Mouse (Mus musculus): ENCODE data around the gene Sf3a2. TPM values are rescaled to one million over a fixed set of nuclear protein-coding genes. Genes with fewer than 3 reads are reported as not detected.

Sf3a2 gene
- polyA plus RNA-seq, 1 experiment from 2014 or later = 39.0 TPM

- Histone ChIP-seq H3K27me3 (replicated peaks; ENCODE audit: control insufficient read depth, insufficient read depth, low read length) (no peaks in the 10 kb centered on the region), H3K4me2 (replicated peaks; ENCODE audit: low read depth) (peak overlapping the region; percentile 90), H3K4me3 (ENCODE audit: low read depth, low read length) (peak overlapping the region; percentile 81), H3K9me3 (ENCODE audit: control insufficient read depth) (no peaks in the 10 kb centered on the region), H3K36me3 (ENCODE audit: control insufficient read depth, insufficient read depth) (peaks cover 45% of the 10 kb centered on the region), H3K4me1 (replicated peaks; ENCODE audit: control insufficient read depth, insufficient read depth, low read length) (no peaks in the 10 kb centered on the region), H3K9ac (ENCODE audit: low read depth, low read length) (peak overlapping the region; percentile 97), H3K27ac (ENCODE audit: low read depth, low read length) (peak overlapping the region; percentile 99)
- ATAC-seq = no peak; the same call in 1 of the 2 replicates
- WGBS = 3% methylated on average over 52 of the region's 59 CpGs
- no peak for TF ChIP-seq CTCF (IDR thresholded peaks at IDR 0.05; ENCODE audit: low read depth)
Observed at GRCm38 (mm10) chr10:80797186-80798149, 530 bp upstream of the Sf3a2 start.

DNA sequence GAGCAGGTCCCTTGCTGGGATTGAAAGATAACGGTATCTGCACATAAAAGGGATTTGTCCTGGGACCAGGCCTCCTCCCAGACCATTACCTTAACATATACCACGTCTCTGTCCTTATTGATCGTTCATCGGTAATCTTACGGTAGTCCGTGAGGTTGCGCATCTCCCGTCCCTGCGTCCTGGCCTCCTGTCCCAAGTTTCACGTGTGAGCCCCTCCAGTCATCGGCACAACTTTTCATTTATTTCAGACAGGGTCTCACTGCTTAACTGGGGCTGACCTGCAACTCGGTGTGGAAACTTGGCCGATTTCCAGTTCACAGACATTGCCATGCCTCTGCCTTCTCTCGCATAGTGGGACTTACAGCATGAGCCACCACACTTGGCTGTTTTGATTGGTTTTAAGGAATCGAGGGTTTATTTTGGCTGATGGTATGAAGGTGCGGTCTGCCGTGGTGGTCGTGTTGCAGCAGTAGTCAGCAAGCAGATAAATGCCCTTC lies 1.1 kb downstream of the Sf3a2 start:
- Histone ChIP-seq H3K27ac (ENCODE audit: low read depth, low read length) (peak overlapping the region; percentile 99), H3K4me3 (ENCODE audit: low read depth, low read length) (peak overlapping the region; percentile 81), H3K4me1 (replicated peaks; ENCODE audit: control insufficient read depth, insufficient read depth, low read length) (no peaks in the 10 kb centered on the region), H3K9ac (ENCODE audit: low read depth, low read length) (peak overlapping the region; percentile 97), H3K9me3 (ENCODE audit: control insufficient read depth) (no peaks in the 10 kb centered on the region), H3K4me2 (replicated peaks; ENCODE audit: low read depth) (peak overlapping the region; percentile 90), H3K27me3 (replicated peaks; ENCODE audit: control insufficient read depth, insufficient read depth, low read length) (no peaks in the 10 kb centered on the region), H3K36me3 (ENCODE audit: control insufficient read depth, insufficient read depth) (peaks cover 47% of the 10 kb centered on the region)
- no peak for TF ChIP-seq CTCF (IDR thresholded peaks at IDR 0.05; ENCODE audit: low read depth)
- WGBS = under 1% methylated on average over 18 of the region's 18 CpGs
- no peak for ATAC-seq

- Histone ChIP-seq H3K4me3 (ENCODE audit: low read depth, low read length) (no peak overlapping the region), H3K9me3 (ENCODE audit: control insufficient read depth) (no peaks in the 10 kb centered on the region), H3K4me1 (replicated peaks; ENCODE audit: control insufficient read depth, insufficient read depth, low read length) (no peaks in the 10 kb centered on the region), H3K27me3 (replicated peaks; ENCODE audit: control insufficient read depth, insufficient read depth, low read length) (peaks cover 7% of the 10 kb centered on the region; the same call in 1 of the 2 replicates), H3K36me3 (ENCODE audit: control insufficient read depth, insufficient read depth) (peaks cover 44% of the 10 kb centered on the region), H3K9ac (ENCODE audit: low read depth, low read length) (no peak overlapping the region), H3K4me2 (replicated peaks; ENCODE audit: low read depth) (no peak overlapping the region), H3K27ac (ENCODE audit: low read depth, low read length) (0 out of 2 replicates have a peak overlapping the region, but pooled peaks have one; percentile 21)
- TF ChIP-seq CTCF (IDR thresholded peaks at IDR 0.05; ENCODE audit: low read depth) = no peak
- no peak for ATAC-seq
- 87% methylated on average over 10 of the region's 10 CpGs for WGBS
Observed at GRCm38 (mm10) chr10:80802204-80802912, 4.4 kb downstream of the Sf3a2 start.

DNA sequence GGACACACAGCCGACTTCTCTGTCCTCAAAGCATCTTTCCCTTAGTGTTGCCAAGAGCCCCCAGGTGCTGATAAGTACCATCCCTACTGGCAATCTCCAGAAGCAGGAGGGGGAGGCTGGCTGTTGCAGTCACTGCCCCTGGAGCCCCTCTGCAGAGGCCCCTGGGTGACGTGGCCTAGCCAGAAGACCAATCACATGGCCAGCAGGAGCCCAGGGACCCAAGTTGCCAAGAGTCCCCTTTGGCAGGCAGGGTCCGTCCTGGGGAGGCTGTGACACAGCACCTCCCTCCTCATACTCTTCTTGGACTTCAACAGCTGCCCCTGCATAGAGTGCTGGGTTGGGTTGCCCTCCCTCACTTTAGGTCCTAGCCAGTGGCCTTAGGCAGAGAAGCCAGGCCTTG lies 5.0 kb downstream of the Sf3a2 start:
- WGBS = 73% methylated on average over 3 of the region's 3 CpGs
- ATAC-seq = no peak
- H3K27ac ChIP-seq (ENCODE audit: low read depth, low read length) = no peak overlapping the region
- no peak overlapping the region for H3K9ac ChIP-seq (ENCODE audit: low read depth, low read length)
- TF ChIP-seq CTCF (IDR thresholded peaks at IDR 0.05; ENCODE audit: low read depth) = no peak
- no peaks in the 10 kb centered on the region for H3K9me3 ChIP-seq (ENCODE audit: control insufficient read depth)
- no peak overlapping the region for H3K4me3 ChIP-seq (ENCODE audit: low read depth, low read length)
- no peak overlapping the region for H3K4me2 ChIP-seq (replicated peaks; ENCODE audit: low read depth)
- H3K36me3 ChIP-seq (ENCODE audit: control insufficient read depth, insufficient read depth) = peaks cover 44% of the 10 kb centered on the region
- H3K4me1 ChIP-seq (replicated peaks; ENCODE audit: control insufficient read depth, insufficient read depth, low read length) = no peaks in the 10 kb centered on the region
- peaks cover 8% of the 10 kb centered on the region; the same call in 1 of the 2 replicates for H3K27me3 ChIP-seq (replicated peaks; ENCODE audit: control insufficient read depth, insufficient read depth, low read length)

DNA sequence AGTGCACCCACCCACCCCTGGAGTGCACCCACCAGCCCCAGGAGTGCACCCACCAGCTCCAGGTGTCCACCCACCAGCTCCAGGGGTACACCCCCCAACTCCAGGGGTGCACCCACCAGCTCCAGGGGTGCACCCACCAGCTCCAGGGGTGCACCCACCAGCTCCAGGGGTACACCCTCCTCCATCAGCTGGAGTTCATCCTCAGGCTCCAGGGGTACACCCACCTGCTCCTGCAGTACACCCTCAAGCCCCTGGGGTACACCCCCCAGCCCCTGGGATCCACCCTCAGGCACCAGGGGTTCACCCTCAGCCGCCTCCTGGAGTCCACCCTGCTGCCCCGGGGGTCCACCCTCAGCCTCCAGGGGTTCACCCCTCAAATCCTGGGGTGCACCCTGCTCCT lies 6.3 kb downstream of the Sf3a2 start:
- Histone ChIP-seq H3K27me3 (replicated peaks; ENCODE audit: control insufficient read depth, insufficient read depth, low read length) (peaks cover 20% of the 10 kb centered on the region), H3K27ac (ENCODE audit: low read depth, low read length) (no peak overlapping the region), H3K4me1 (replicated peaks; ENCODE audit: control insufficient read depth, insufficient read depth, low read length) (0 out of 2 replicates have a peak, but pooled peaks cover 6% of the 10 kb centered on the region), H3K9ac (ENCODE audit: low read depth, low read length) (no peak overlapping the region), H3K36me3 (ENCODE audit: control insufficient read depth, insufficient read depth) (peaks cover 44% of the 10 kb centered on the region), H3K9me3 (ENCODE audit: control insufficient read depth) (no peaks in the 10 kb centered on the region), H3K4me3 (ENCODE audit: low read depth, low read length) (no peak overlapping the region), H3K4me2 (replicated peaks; ENCODE audit: low read depth) (no peak overlapping the region)
- TF ChIP-seq CTCF (IDR thresholded peaks at IDR 0.05; ENCODE audit: low read depth) = no peak
- no peak for ATAC-seq
- 100% methylated on average over 2 of the region's 2 CpGs for WGBS

DNA sequence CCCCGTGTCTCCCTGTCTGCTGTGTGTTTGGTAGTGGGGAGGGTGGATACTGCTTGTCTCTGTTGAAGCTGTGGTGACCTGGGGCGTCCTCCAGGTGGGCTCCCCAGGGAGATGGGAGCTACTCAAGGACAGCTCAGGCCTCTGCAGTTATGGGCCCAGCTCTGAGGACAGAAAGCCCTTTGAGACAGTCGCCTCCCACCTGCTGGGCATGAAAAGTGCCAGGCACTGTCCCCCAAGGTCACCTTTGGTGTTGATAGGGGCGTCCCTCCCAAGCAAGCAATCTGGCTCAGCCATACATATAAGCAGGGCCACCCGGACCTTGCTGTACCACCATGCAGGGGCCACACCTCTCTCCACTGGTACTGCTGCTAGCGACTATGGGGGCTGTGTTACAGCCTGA lies 6.9 kb downstream of the Sf3a2 start, which contains the start of gene Amh:
Gene Amh, plus strand, starts transcription at position 328 of the 400 bp plus-strand sequence.
- 66% methylated on average over 6 of the region's 6 CpGs for WGBS
- H3K27ac ChIP-seq (ENCODE audit: low read depth, low read length) = no peak within 1 kb of the TSS
- no peaks in the 10 kb centered on the region for H3K9me3 ChIP-seq (ENCODE audit: control insufficient read depth)
- 0 out of 2 replicates have a peak, but pooled peaks cover 7% of the 10 kb centered on the region for H3K4me1 ChIP-seq (replicated peaks; ENCODE audit: control insufficient read depth, insufficient read depth, low read length)
- peaks cover 44% of the 10 kb centered on the region for H3K36me3 ChIP-seq (ENCODE audit: control insufficient read depth, insufficient read depth)
- H3K4me2 ChIP-seq (replicated peaks; ENCODE audit: low read depth) = no peak within 1 kb of the TSS
- no peak for TF ChIP-seq CTCF (IDR thresholded peaks at IDR 0.05; ENCODE audit: low read depth)
- no peak for ATAC-seq
- H3K9ac ChIP-seq (ENCODE audit: low read depth, low read length) = no peak within 1 kb of the TSS
- no peak within 1 kb of the TSS for H3K4me3 ChIP-seq (ENCODE audit: low read depth, low read length)
- peaks cover 20% of the 10 kb centered on the region for H3K27me3 ChIP-seq (replicated peaks; ENCODE audit: control insufficient read depth, insufficient read depth, low read length)
